Mouse (Mus musculus) lung, adult 10 weeks (tissue): Measurements from ENCODE around the gene Itgb1. TPM values are rescaled to one million over a fixed set of nuclear protein-coding genes. Genes with fewer than 3 reads are reported as not detected.

ENCODE experiments used
- polyA plus RNA-seq: library from polyadenylated mRNA; stranded (reverse); fragments of 350-450 nt; fragmentation: Illumina TruSeq; extraction: RNeasy Lipid Tissue Mini Kit (QIAGEN cat#74804); gene quantifications from one replicate; pipeline ENCODE4 v1.2.3, GENCODE M21; 2014; ENCODE audit warnings: low read depth, low replicate concordance; ENCODE audit not compliant: insufficient read depth

Itgb1 gene
- polyA plus RNA-seq, result 223 TPM

GRCm38 (mm10) chr8:128685507-128686428 lies at the start of gene Itgb1:
Gene Itgb1, plus strand, starts transcription at chr8:128685654.

Other genes with a start within 250 kb of the Itgb1 start
- gene Gm3952, start 113.0 kb downstream of the Itgb1 start, polyA plus RNA-seq, result not detected